Mouse (Mus musculus) v-Abl transformed pro-B cells (cell line): ENCODE results near the gene Mex3d.

Experiments used
- in situ Hi-C, 2 experiments: fragments of 400-800 bp; cut with MboI; formaldehyde crosslinking; loops; one replicate each; pipeline ENCODE4 v1.15.1; 2025; ENCODE audit not compliant: unreplicated experiment in 2 of 2

Mex3d gene

GRCm38 (mm10) chr10:80387522-80387959 lies at the start of gene Mex3d:
Gene Mex3d (minus strand): TSS chr10:80387659.
- in situ Hi-C loops: no loop called here

GRCm38 (mm10) chr10:80436276-80436675 lies 48.8 kb upstream of the Mex3d start:
- in situ Hi-C loops: loop anchor here (10.0 to 25.0 kb wide), 2 partner anchors 249 to 251 kb away; partner anchors contain the start of gene Mknk2 (in 1 of the 2)

DNA sequence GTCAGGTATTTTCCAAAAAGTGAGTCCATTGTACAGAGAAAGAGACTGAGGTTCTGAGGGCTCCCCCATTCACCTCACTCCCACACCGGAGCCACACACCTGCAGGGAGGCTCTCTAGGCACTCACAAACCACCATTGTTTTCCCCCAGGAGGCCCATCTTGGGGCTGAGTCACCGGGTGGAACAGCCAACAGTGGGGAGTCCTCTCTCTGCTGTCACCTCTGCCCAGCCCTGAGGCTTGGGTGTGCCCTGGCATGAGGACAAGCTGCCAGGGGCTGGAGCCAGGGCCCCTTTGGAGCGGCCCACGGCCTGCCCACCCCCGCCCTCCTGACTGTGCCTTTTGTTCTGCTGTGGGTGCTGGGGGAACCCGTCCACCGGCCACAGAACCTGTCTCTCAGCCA lies 48.3 kb upstream of the Mex3d start:
- in situ Hi-C loops: loop anchor here (10.0 to 25.0 kb wide), 2 partner anchors 249 to 252 kb away; partner anchors contain the start of gene Mknk2 (in 1 of the 2)

DNA sequence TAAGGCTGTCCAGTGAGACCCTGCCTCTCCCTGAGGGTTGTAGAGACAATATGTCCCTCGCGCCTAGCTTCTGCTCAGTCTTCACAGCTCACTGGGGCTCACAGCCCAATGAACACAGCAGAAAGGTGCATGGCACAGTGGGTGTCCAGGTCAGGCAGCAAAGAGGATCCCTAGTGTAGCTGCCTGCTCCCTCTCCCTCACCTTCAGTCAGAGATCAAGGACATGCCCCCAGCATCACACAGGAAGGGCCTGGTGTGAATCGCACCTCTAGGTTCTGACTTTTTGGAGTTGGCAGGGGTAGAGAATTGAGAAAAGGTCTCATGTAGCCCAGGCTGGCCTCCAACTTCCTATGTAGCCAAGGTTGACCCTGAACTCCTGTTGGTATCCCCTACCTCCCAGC lies 47.4 kb upstream of the Mex3d start:
- in situ Hi-C loops: loop anchor here (5.0 to 25.0 kb wide), 3 partner anchors 38 to 252 kb away; partner anchors contain the start of genes Mbd3 (in 1 of the 2) and Mknk2 (in 1 of the 2)

DNA sequence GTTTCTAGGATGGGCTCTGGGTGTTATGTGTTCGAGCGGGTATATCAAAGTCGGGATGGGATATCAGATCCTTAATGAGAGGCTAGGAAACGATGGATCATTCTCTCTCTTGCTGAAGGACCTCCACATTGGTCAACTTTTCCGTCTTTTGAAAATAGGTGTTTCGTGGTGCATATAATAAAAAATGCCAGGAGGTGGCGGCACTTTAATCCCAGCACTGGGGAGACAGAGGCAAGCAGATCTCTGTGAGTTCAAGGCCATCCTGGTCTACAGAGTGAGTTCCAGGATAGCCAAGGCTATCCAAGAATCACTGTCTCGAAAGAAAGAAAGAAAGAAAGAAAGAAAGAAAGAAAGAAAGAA lies 46.8 kb upstream of the Mex3d start:
- in situ Hi-C loops: loop anchor here (5.0 to 25.0 kb wide), 3 partner anchors 37 to 253 kb away; partner anchors contain the start of genes Mbd3 (in 1 of the 2) and Mknk2 (in 1 of the 2)

- in situ Hi-C loops: loop anchor here (5.0 to 25.0 kb wide), 3 partner anchors 36 to 254 kb away; partner anchors contain the start of genes Mbd3 (in 1 of the 2) and Mknk2 (in 1 of the 2)
Measured at GRCm38 (mm10) chr10:80433513-80434232, 46.2 kb upstream of the Mex3d start, which contains the start of gene Tcf3. Gene Tcf3 (minus strand): TSS chr10:80433647.

GRCm38 (mm10) chr10:80432936-80433512 lies 45.6 kb upstream of the Mex3d start:
- in situ Hi-C loops: loop anchor here (5.0 to 25.0 kb wide), 3 partner anchors 36 to 254 kb away; partner anchors contain the start of genes Mbd3 (in 1 of the 2) and Mknk2 (in 1 of the 2)

- in situ Hi-C loops: loop anchor here (5.0 to 25.0 kb wide), 3 partner anchors 35 to 255 kb away; partner anchors contain the start of genes Mbd3 (in 1 of the 2) and Mknk2 (in 1 of the 2)
Measured at GRCm38 (mm10) chr10:80432387-80432785, 44.9 kb upstream of the Mex3d start.

DNA sequence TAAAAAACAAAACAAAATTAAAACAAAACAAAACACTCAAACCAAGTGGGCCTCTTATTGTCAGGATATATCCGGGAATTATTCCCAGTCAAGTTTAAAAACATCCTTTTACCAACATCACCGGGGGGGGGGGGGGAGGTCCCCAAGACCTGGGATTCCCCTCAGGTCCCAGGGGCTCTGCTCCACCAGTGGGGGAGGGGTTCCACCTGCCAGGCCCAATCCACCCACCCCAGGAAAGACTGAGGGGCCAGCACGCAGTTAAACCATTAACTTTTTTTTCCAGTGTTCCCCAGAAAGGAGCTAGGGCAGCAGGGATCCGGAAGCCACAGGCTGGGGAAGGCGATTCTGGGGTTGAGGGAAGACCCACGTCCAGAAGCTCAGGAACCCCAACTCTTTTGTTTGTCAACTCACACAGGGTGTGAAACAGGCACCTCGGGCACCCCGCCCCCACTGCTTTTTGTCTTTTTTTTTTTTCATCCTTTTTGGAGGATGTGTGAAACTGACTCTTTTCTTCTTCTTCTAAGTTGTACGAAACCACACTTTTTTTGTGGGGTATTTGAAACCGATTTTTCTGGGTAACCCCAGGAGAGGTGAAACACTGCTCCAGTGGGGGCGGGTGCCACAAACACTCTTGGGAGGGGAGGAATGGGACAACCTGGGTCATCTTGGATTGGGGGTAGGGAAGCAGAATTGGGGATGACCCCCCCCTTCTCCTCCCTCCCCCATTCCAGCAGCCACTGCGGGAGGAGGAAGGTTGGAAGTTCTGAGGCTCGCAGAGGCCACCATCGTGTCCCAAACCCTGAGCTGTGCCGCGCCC lies 44.3 kb upstream of the Mex3d start:
- in situ Hi-C loops: loop anchor here (5.0 to 25.0 kb wide), 3 partner anchors 34 to 256 kb away; partner anchors contain the start of genes Mbd3 (in 1 of the 2) and Mknk2 (in 1 of the 2)

GRCm38 (mm10) chr10:80430375-80430980 lies 43.0 kb upstream of the Mex3d start:
- in situ Hi-C loops: loop anchor here (5.0 to 25.0 kb wide), 3 partner anchors 33 to 257 kb away; partner anchors contain the start of genes Mbd3 (in 1 of the 2) and Mknk2 (in 1 of the 2)

DNA sequence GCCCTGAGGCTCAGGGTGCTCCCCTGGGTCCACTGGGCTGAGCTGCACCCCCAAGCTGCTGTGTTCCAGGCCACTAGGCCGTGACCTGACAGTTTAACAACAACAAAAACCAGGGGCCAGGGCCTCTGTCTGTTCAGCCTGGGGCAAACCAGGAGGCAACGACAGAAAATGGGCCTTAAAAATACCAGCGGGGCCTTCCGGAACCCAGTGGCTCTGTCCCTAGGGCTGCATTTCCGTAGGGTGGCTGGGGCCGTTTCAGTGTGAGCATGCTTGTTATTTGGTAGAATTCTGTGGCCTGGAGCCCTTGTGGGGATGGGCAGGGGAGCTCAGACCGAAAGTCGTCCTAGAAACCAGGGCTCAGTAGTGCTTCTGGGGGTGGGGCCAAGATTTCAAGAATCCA lies 42.3 kb upstream of the Mex3d start:
- in situ Hi-C loops: loop anchor here (5.0 to 25.0 kb wide), 3 partner anchors 32 to 258 kb away; partner anchors contain the start of genes Mbd3 (in 1 of the 2) and Mknk2 (in 1 of the 2)

GRCm38 (mm10) chr10:80425041-80425440 lies 37.6 kb upstream of the Mex3d start:
- in situ Hi-C loops: loop anchor here in 1 of 2 experiments (25.0 kb wide), 1 partner anchor 262 kb away; the partner anchor contains the start of gene Mknk2

DNA sequence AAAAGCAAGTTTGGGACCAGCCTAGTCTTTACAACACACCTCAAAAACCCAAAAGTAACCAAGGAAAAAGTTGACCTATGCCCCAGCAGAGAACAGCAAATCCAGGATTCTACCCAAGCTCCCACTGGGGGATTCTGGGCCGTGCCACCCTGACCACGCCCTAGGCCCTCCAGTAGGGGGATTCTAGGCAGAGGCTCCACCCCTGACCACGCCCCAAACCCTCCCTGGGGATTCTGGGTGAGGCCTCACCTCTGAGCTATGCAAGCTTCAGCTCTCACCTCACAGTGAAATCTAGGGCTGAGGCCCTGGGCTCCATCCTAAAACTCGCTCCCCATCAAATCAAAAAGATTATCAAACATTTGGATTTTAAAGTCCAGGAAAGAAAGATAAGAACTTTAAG lies 36.1 kb upstream of the Mex3d start:
- in situ Hi-C loops: no loop called here

- in situ Hi-C loops: no loop called here
Measured at GRCm38 (mm10) chr10:80421651-80422472, 34.4 kb upstream of the Mex3d start.

DNA sequence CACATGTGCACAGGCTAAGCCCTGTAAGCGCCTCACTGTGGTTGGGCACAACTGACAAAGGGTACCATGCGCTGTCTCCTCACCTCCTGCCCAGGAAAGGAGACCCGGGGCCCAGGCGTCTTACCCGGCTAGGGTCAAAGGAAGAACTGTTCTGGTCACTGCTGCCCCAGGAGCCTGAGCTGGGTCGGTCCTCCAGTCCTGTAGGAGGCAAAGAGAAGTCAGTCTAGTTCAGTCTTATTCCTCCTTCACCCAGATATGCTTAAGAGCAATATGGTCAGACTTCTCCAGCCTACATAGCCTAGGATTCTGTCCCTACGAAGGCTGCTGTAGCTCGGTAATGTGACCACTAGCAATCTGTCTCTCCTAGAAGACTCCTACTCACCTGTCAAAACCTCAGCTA lies 33.7 kb upstream of the Mex3d start:
- in situ Hi-C loops: no loop called here

DNA sequence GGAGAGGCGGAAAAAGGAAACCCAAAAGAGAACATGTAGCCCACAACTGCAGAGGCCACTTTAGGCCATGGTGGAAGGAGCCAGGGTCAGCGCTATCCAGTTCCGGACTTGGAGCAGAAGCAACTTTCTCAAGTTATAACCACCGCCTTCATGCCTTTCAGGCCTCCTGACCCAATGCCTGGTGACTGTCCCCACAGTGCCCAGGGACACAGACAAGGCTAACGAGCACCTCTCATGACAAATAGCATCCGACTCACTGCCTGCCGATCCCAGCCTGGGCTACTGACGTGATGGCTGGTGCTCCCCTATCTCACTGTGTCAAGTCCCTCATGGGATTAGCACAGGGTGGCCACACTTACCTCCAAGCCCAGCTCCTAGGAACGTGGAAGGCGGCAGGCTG lies 33.3 kb upstream of the Mex3d start:
- in situ Hi-C loops: no loop called here

- in situ Hi-C loops: no loop called here
Measured at GRCm38 (mm10) chr10:80419419-80419818, 32.0 kb upstream of the Mex3d start.

- in situ Hi-C loops: no loop called here
Measured at GRCm38 (mm10) chr10:80418311-80418710, 30.9 kb upstream of the Mex3d start.

DNA sequence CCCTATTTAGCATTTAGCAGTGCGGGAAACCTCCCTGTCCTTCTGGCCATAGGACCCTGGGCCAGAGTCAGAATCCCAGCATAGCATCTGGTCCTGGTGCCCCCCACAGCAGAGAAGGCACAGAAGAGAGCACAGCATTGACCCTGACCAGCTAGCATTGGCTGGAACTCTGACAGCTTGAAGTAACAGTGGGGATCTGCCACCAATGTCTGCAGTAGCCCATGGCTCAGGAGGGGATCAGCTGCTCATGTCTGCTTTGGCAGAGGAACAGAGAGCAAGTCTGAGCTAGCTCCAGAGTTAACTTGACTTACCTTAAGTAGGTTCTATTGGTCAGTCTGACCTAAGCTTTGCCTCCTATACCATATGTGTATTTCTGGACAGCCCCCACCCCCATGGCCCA lies 30.4 kb upstream of the Mex3d start:
- in situ Hi-C loops: no loop called here
